Mouse (Mus musculus) layer of hippocampus, postnatal 36 days (tissue): ENCODE results near the gene Nsf. TPM values are rescaled to one million over a fixed set of nuclear protein-coding genes. Genes with fewer than 3 reads are reported as not detected.
A peak's percentile ranks its signal among the peaks of the same experiment; 100 is the strongest.

Experiments used
- DNase-seq, 2 experiments: peaks; one replicate each; pipeline ENCODE4 v3.0.0; 2022
- total RNA-seq, 2 experiments: library from RNA; stranded (reverse); gene quantifications; 2 replicates each; pipeline ENCODE4 v1.2.3; 2021

Gene Nsf
- total RNA-seq, 2 experiments from 2014 or later = 1,120 to 1,198 TPM

GRCm38 (mm10) chr11:103831766-103832165 lies 122.1 kb downstream of the Nsf start:
- DNase-seq = no peak

DNA sequence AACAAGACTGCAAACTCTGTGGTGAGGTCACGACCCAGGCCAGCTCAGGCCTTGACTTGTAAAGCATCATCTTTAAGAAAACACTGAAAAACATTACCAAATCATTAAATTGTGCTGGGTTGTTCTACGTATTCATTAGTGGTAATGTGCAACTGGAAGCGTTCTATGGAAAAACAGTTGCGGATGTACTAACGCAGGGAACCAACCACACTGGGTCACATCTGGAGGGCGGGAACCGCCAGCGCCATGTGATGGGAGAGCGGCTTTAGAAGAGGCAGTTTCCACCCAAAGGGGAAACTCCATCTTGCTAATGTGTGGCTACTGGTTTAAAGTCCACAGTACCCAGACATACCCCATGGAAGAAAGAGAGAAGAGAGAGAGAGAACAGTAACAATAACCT lies 123.4 kb downstream of the Nsf start:
- no peak for DNase-seq

DNA sequence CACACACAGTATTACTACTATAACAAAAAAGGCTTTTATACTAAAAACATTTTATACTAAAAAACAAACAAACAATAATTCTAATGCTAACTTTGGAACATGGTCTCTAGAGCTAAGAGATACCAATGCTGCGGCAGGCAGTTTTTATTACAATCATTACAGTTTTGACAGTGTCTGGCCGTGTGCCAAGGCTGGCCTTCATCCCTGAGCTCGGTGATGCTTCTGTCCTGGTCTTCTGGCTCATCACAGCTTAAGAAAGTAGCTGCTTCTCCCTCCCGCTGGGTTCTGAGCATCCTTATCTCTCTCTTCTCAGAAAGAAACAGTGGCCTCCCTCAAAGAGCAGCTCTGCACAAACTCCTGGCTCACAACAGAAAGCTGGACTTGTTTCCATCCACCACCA lies 123.9 kb downstream of the Nsf start:
- no peak for DNase-seq

GRCm38 (mm10) chr11:103828866-103829265 lies 125.0 kb downstream of the Nsf start:
- no peak for DNase-seq

GRCm38 (mm10) chr11:103827201-103827600 lies 126.7 kb downstream of the Nsf start:
- DNase-seq = no peak

DNA sequence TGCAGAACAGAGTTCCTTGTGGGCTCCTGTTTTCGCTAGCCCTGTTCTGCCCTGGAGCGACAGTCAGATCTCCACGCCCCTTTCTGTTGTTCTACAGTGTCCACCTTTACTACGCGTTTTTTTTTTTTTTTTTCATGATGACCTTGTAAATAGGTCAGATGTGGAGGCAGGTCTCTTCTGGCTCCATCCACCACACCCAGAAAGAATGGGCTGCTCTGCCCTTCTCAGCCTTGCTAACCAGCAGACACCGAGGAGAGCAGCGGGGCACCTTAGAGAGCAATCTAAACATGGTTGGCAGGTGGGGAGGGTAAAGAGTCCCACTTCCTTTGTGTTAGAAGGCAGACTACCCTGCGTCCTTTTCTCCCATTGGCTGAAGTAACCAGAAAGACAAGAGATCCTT lies 137.1 kb downstream of the Nsf start:
- no peak for DNase-seq

DNA sequence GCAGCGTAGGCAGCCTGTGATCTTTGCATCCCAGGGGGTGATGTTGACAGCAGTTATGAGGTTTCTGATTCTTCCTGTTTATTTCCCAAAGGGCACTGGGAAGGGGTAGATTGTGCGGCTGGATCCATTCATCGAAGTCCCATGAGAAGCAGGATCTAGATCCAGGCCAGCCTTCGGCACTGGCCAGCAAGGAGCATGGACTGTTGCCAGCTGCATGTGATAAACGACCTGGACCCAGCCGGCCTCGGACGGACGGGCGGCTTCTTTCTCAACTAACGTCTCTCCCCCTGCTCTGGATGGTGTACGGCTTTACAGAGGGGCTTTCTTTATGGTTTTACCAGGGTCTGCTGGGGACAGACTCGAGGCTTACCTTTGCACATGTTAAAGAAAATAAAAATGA lies 137.9 kb downstream of the Nsf start:
- no peak for DNase-seq

DNA sequence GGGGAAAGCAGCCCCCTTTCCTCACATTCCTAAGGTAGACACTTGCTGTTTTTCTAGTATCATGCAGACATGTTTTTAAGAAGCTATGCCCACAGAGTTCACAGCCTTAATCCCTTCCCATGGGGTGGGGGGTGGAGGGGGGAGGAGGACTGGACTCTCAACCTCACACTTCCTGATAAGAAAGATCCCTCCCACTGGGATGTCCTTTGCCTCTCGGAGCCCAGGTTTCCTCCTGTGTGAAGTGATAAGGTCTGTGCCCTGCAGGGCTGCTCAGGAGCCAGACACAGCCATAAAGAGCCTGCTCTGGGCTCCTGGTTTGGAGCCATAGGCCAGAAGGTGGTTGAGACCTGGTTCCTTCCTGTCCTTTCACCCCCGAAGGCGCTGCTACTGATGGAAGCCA lies 139.0 kb downstream of the Nsf start:
- DNase-seq = no peak

DNA sequence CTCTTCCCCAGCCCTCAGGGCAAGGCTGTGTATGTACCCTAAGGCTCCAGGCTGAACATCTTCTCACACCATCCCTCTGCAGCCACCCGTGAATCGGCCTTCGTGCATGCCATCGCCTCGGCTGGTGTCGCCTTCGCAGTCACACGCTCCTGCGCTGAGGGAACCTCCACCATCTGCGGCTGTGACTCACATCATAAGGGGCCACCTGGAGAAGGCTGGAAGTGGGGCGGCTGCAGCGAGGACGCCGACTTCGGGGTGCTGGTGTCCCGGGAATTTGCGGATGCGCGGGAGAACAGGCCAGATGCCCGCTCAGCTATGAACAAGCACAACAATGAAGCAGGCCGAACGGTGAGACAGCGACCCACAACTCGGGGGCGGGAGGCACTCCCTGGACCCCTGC lies 142.6 kb downstream of the Nsf start:
- peak in 1 of 2 experiments; percentile 29 for DNase-seq

- no peak for DNase-seq
Observed at GRCm38 (mm10) chr11:103810631-103811030, 143.2 kb downstream of the Nsf start.

DNA sequence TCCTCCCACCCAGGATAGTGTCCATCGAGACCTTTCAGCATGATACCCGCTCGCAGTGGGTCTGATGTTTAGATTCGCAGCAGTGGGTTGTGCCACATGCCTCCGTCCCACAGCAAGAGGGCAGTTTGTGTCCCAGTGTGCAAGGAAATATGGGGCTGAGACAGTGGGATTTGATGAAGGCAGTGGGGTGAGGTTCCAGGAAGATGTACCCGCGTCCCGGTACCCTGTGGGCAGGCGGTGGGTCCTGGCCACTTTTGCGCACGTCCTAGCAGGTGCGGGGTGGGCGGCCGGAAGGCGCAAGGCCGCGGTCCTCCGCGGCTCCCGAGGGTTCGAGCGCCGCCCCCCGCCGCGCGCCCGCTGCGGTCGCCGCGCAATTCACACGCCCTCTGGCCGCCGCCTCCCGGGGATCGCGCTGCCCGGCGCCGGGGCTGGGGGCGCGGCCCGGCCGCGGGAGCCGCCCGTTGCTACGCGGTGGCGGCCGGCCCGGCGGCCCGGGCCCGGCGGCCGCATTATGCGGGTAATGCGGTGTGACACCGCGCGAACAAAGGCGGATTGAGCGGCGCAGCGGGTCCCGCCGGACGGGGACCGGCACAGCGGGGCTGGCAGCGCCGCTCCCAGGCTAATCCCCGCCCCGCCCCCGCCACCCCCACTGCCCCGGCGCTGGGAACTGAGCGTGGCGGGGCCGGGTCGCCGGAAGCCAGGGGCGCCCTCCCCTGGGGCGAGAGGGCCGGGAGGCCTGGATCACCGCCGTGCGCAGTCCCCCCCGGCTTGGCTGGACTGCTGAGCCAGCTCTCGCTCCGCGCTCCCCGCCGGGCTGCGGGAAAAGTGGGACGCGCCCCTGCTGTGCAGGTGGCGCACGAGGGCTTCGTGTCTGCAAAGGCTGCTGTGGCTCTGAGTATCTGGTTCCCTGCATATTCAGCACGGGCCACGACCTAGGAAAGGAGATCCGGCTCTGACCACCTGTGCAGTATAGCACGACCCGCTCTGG lies 144.0 kb downstream of the Nsf start:
- peak in 1 of 2 experiments; percentile 15 for DNase-seq

GRCm38 (mm10) chr11:103808771-103809610 lies 144.9 kb downstream of the Nsf start:
- no peak for DNase-seq

DNA sequence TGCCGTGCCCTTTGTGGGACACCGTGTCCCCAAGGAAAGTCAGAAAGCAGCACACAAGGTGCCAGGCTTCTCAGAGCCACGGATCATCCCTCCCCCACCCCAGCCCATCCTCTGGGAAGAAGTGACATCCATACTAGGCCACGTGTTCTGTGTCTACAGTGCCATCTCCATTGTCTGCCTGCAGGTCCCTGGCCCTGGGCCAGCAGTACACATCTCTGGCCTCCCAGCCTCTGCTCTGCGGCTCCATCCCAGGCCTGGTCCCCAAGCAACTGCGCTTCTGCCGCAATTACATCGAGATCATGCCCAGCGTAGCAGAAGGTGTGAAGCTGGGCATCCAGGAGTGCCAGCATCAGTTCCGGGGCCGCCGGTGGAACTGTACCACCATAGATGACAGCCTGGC lies 145.9 kb downstream of the Nsf start:
- peak in 1 of 2 experiments; percentile 32 for DNase-seq

- DNase-seq = no peak
Observed at GRCm38 (mm10) chr11:103804804-103805203, 149.1 kb downstream of the Nsf start.

DNA sequence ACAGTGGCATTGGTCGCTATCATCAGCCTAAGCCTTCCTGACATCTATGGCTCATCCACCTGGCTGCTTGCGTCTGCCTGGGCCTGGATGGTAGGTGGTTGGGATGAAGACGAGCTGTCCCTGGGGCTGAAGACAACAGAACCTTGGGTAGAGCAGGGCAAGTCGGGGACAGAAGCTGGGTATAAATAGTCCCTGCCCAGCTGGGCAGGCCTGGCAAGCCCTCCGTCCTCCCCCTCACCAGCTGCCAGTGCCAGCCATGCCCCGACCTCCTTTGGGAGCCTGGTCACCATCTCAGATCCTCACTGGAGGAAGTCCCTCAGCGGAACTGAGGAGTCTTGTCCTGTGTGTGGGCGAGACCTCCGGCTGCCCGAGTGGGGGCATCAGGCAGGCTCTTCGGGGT lies 149.7 kb downstream of the Nsf start:
- DNase-seq = no peak

DNA sequence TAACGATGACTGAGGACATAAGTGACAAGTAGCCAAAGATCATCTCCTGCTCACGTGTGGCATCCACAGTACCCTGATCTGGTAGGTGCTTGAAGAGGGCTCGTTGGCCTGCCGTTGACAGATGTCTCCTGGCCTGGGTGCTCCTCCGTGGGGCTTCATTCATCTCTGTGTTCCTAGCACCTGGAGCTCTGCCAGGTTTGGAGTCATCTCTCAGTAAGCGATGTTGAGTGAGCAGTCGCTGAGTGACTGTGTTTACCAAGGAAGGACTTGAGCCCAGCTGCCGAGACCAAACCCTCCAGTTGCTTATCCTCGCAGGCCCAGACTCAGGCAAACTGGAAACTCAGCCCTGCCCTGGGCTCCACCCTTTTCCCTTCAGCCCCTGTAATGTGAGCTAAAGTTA lies 152.7 kb downstream of the Nsf start:
- no peak for DNase-seq

DNA sequence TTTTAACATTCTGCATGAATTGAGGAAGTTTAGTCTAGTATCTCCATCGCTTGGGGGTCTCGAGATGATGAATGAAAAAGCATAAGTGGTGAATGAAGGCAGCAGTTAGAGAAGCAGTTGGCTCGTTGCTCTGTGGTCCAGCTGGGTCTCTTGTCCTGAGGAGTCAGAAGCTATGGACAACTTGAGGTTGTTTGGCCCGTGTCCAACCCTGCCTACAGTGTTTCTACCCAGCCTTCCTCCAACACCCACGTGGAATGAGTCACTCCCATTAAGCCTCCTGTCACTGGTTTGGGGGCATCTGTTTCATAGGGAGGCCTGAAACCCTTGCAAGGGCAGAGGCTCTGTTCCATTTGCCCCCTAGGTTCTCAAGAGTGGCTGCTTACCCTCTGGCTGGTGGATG lies 163.9 kb downstream of the Nsf start:
- DNase-seq = no peak

DNA sequence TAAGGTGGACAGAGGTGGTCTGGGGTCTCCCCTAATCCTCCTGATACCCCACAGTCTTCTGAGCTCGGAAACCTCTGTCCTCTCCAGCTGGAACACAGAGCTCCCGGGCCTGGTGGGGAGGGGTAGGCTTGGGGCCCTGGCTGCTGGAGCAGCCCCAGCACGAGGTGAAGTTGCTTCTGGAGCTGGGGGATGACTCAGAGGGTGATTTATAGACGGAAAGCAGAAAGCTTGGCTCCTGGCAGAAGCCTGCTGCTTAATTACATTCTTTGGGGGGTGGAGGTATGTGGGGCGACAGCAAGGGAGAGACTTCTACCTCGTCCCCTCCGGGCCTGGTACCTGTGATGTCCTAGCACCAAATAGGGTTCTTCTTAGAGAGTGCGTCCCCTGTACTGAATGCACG lies 173.7 kb downstream of the Nsf start:
- DNase-seq = no peak

DNA sequence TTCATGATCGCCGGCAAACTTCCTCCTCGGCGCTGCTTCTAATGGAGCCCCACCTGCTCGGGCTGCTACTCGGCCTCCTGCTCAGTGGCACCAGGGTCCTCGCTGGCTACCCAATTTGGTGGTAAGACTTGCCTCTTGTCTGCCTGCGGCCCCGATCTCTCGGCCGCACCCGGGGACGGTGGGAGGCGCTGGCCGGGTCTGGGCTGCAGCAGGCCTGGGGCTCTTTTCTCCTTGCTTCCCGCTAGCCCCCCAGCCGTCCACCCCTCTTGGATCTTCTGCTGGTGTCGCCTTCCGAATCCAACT lies 179.7 kb downstream of the Nsf start:
- no peak for DNase-seq

GRCm38 (mm10) chr11:103773387-103774227 lies 180.2 kb downstream of the Nsf start, which contains the start of gene Wnt3:
Gene Wnt3, plus strand, starts transcription at chr11:103774150.
- DNase-seq = no peak

- DNase-seq = no peak
Observed at GRCm38 (mm10) chr11:103772505-103773386, 181.1 kb downstream of the Nsf start.
